Comparison of ENCODE assay signal across 9 mouse cellular contexts in the genomic region with DNA sequence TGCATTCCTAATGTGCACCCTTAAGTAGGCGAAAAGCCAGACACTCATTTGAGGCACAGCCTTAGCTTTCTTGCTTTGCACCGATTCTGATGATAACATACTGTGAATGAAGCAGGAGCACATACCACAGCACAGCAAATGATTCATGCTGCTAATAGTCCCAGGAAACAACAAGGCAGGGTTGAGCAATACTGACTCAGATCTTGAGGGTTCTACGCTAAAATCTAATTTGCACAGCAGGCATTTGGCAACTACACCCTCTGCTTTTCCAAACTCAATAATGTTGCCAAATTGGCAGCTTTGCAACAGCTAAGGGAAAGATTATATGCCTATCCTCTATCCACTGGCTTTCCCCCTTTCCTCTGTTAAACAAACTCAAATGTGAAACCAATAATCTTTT.
A peak's percentile ranks its signal among the peaks of the same experiment; 100 is the strongest.
DNase-seq lines count a peak whose midpoint lies in the region; ATAC-seq lines count a peak whose summit lies in the region.
"Had no signal": no experiment of that assay in that cellular context is flagged by ENCODE, and none has a peak within 500 bp of the region (broad histone marks: within the 10 kb centered on the region; RNA-seq: fewer than 3 reads in every experiment).

No protein-coding gene starts in this region.

- peak; percentile 28 for DNase-seq in adrenal gland, adult 2 months
- DNase-seq in adrenal gland, adult 8-10 months: no peak
- DNase-seq in left cerebral cortex, adult 11 months (ENCODE audit: low spot score): peak; percentile 4
- no peak for DNase-seq in left cerebral cortex, adult 18-20 months (ENCODE audit: low spot score in 2 of 2)
- DNase-seq in brain, adult 2 months (ENCODE audit: low read depth, low spot score): peak; percentile 82
- DNase-seq in layer of hippocampus, postnatal 36 days: peak; percentile 28 to 34
- no peak for DNase-seq in heart, adult 8-10 months (ENCODE audit: low spot score)

- ATAC-seq in erythroblast, adult 5-6 weeks (replicated peaks; ENCODE audit: low FRiP score, poor library complexity, severe bottlenecking): no peak
- ATAC-seq: activated CD4-positive, CD25-positive, alpha-beta regulatory T cell, adult 4 months had no signal

Comparison
In these comparisons a context has a peak if more than half of its experiments do, and no peak if none do; other contexts are left out.
1. DNase-seq: peak in adrenal gland, adult 2 months (single experiment), left cerebral cortex, adult 11 months (single experiment), brain, adult 2 months (single experiment) and layer of hippocampus, postnatal 36 days (2 of 2); none in adrenal gland, adult 8-10 months (single experiment), left cerebral cortex, adult 18-20 months (0 of 2) and heart, adult 8-10 months (single experiment).